Mouse (Mus musculus): ENCODE measurements around the gene Gp1ba. TPM values are rescaled to one million over a fixed set of nuclear protein-coding genes. Genes with fewer than 3 reads are reported as not detected.

Gene Gp1ba
- 1.3 and 1.6 TPM in 2 replicates for polyA plus RNA-seq (2014; fragmentation: Nextera tagmentation; extraction: Ambion mirVana)

- no peak within 1 kb of the TSS for H3K4me2 ChIP-seq (ENCODE audit: low read depth)
- no peak for ATAC-seq (ENCODE audit: insufficient read depth, low FRiP score, low TSS enrichment)
- H3K27ac ChIP-seq (ENCODE audit: low read depth, low read length): no peak within 1 kb of the TSS
- no peaks in the 10 kb centered on the region for H3K4me1 ChIP-seq (ENCODE audit: control insufficient read depth, insufficient read depth, low read length)
- H3K4me3 ChIP-seq (ENCODE audit: low read depth, low read length): no peak within 1 kb of the TSS
- H3K9me3 ChIP-seq (ENCODE audit: control insufficient read depth, low read length): no peaks in the 10 kb centered on the region
- H3K9ac ChIP-seq (ENCODE audit: low read length): no peak within 1 kb of the TSS
- H3K27me3 ChIP-seq (ENCODE audit: control insufficient read depth, insufficient read depth, low read length): no peaks in the 10 kb centered on the region
- DNase-seq (ENCODE audit: low spot score): no peak
- H3K36me3 ChIP-seq (ENCODE audit: control insufficient read depth, insufficient read depth, low read length): no peaks in the 10 kb centered on the region
- WGBS: 49% methylated on average over 5 of the region's 5 CpGs
These were observed at the start of gene Gp1ba for GRCm38 (mm10) chr11:70638714-70639278. Gp1ba (plus strand) TSS chr11:70639122.

GRCm38 (mm10) chr11:70591733-70592132 is 47.2 kb upstream of the Gp1ba start:
- Histone ChIP-seq H3K27ac (ENCODE audit: low read depth, low read length) (no peak overlapping the region), H3K4me1 (ENCODE audit: control insufficient read depth, insufficient read depth, low read length) (no peaks in the 10 kb centered on the region), H3K36me3 (ENCODE audit: control insufficient read depth, insufficient read depth, low read length) (no peaks in the 10 kb centered on the region), H3K9me3 (ENCODE audit: control insufficient read depth, low read length) (no peaks in the 10 kb centered on the region), H3K27me3 (ENCODE audit: control insufficient read depth, insufficient read depth, low read length) (no peaks in the 10 kb centered on the region), H3K9ac (ENCODE audit: low read length) (no peak overlapping the region), H3K4me2 (ENCODE audit: low read depth) (no peak overlapping the region), H3K4me3 (ENCODE audit: low read depth, low read length) (no peak overlapping the region)
- ATAC-seq (ENCODE audit: insufficient read depth, low FRiP score, low TSS enrichment): no peak
- 91% methylated on average over 1 of the region's 1 CpGs for WGBS
- no peak for DNase-seq (ENCODE audit: low spot score)

GRCm38 (mm10) chr11:70594253-70594989 is 44.5 kb upstream of the Gp1ba start:
- DNase-seq (ENCODE audit: low spot score): no peak

GRCm38 (mm10) chr11:70595638-70596037 is 43.3 kb upstream of the Gp1ba start:
- H3K27ac ChIP-seq (ENCODE audit: low read depth, low read length): no peak overlapping the region
- 85% methylated on average over 2 of the region's 2 CpGs for WGBS

More at GRCm38 (mm10) chr11:70594253-70594989, 44.5 kb upstream of the Gp1ba start:
- no peak for ATAC-seq (ENCODE audit: insufficient read depth, low FRiP score, low TSS enrichment)
- Histone ChIP-seq H3K27ac (ENCODE audit: low read depth, low read length) (no peak overlapping the region), H3K27me3 (ENCODE audit: control insufficient read depth, insufficient read depth, low read length) (no peaks in the 10 kb centered on the region), H3K9ac (ENCODE audit: low read length) (no peak overlapping the region), H3K9me3 (ENCODE audit: control insufficient read depth, low read length) (no peaks in the 10 kb centered on the region), H3K4me2 (ENCODE audit: low read depth) (no peak overlapping the region), H3K4me1 (ENCODE audit: control insufficient read depth, insufficient read depth, low read length) (no peaks in the 10 kb centered on the region), H3K4me3 (ENCODE audit: low read depth, low read length) (no peak overlapping the region), H3K36me3 (ENCODE audit: control insufficient read depth, insufficient read depth, low read length) (no peaks in the 10 kb centered on the region; the same call in none of the 2 replicates)
- 85% methylated on average over 15 of the region's 15 CpGs for WGBS

GRCm38 (mm10) chr11:70596094-70596493 is 42.8 kb upstream of the Gp1ba start:
- Histone ChIP-seq H3K9ac (ENCODE audit: low read length) (no peak overlapping the region), H3K4me1 (ENCODE audit: control insufficient read depth, insufficient read depth, low read length) (no peaks in the 10 kb centered on the region), H3K27ac (ENCODE audit: low read depth, low read length) (no peak overlapping the region), H3K27me3 (ENCODE audit: control insufficient read depth, insufficient read depth, low read length) (no peaks in the 10 kb centered on the region), H3K4me2 (ENCODE audit: low read depth) (no peak overlapping the region), H3K4me3 (ENCODE audit: low read depth, low read length) (no peak overlapping the region), H3K36me3 (ENCODE audit: control insufficient read depth, insufficient read depth, low read length) (no peaks in the 10 kb centered on the region; the same call in none of the 2 replicates), H3K9me3 (ENCODE audit: control insufficient read depth, low read length) (no peaks in the 10 kb centered on the region)
- DNase-seq (ENCODE audit: low spot score) (no peak), ATAC-seq (ENCODE audit: insufficient read depth, low FRiP score, low TSS enrichment) (no peak)
- WGBS: 60% methylated on average over 4 of the region's 4 CpGs

More at GRCm38 (mm10) chr11:70595638-70596037, 43.3 kb upstream of the Gp1ba start:
- Histone ChIP-seq H3K9me3 (ENCODE audit: control insufficient read depth, low read length) (no peaks in the 10 kb centered on the region), H3K27me3 (ENCODE audit: control insufficient read depth, insufficient read depth, low read length) (no peaks in the 10 kb centered on the region), H3K4me3 (ENCODE audit: low read depth, low read length) (no peak overlapping the region), H3K36me3 (ENCODE audit: control insufficient read depth, insufficient read depth, low read length) (no peaks in the 10 kb centered on the region; the same call in none of the 2 replicates), H3K9ac (ENCODE audit: low read length) (no peak overlapping the region), H3K4me1 (ENCODE audit: control insufficient read depth, insufficient read depth, low read length) (no peaks in the 10 kb centered on the region), H3K4me2 (ENCODE audit: low read depth) (no peak overlapping the region)
- DNase-seq (ENCODE audit: low spot score) (no peak), ATAC-seq (ENCODE audit: insufficient read depth, low FRiP score, low TSS enrichment) (no peak)

GRCm38 (mm10) chr11:70597301-70597700 is 41.6 kb upstream of the Gp1ba start:
- Histone ChIP-seq H3K9me3 (ENCODE audit: control insufficient read depth, low read length) (no peaks in the 10 kb centered on the region), H3K4me2 (ENCODE audit: low read depth) (no peak overlapping the region), H3K4me1 (ENCODE audit: control insufficient read depth, insufficient read depth, low read length) (no peaks in the 10 kb centered on the region), H3K9ac (ENCODE audit: low read length) (no peak overlapping the region), H3K27ac (ENCODE audit: low read depth, low read length) (no peak overlapping the region), H3K27me3 (ENCODE audit: control insufficient read depth, insufficient read depth, low read length) (no peaks in the 10 kb centered on the region), H3K4me3 (ENCODE audit: low read depth, low read length) (no peak overlapping the region), H3K36me3 (ENCODE audit: control insufficient read depth, insufficient read depth, low read length) (no peaks in the 10 kb centered on the region; the same call in none of the 2 replicates)
- ATAC-seq (ENCODE audit: insufficient read depth, low FRiP score, low TSS enrichment): no peak
- no peak for DNase-seq (ENCODE audit: low spot score)
- 82% methylated on average over 6 of the region's 6 CpGs for WGBS

- DNase-seq (ENCODE audit: low spot score): no peak
- no peaks in the 10 kb centered on the region for H3K4me1 ChIP-seq (ENCODE audit: control insufficient read depth, insufficient read depth, low read length)
- H3K9me3 ChIP-seq (ENCODE audit: control insufficient read depth, low read length): no peaks in the 10 kb centered on the region
- WGBS: 90% methylated on average over 9 of the region's 9 CpGs
- ATAC-seq (ENCODE audit: insufficient read depth, low FRiP score, low TSS enrichment): no peak
- no peak overlapping the region for H3K27ac ChIP-seq (ENCODE audit: low read depth, low read length)
- no peaks in the 10 kb centered on the region for H3K27me3 ChIP-seq (ENCODE audit: control insufficient read depth, insufficient read depth, low read length)
- H3K4me2 ChIP-seq (ENCODE audit: low read depth): no peak overlapping the region
- no peak overlapping the region for H3K4me3 ChIP-seq (ENCODE audit: low read depth, low read length)
- peaks cover 1% of the 10 kb centered on the region for H3K36me3 ChIP-seq (ENCODE audit: control insufficient read depth, insufficient read depth, low read length)
- H3K9ac ChIP-seq (ENCODE audit: low read length): no peak overlapping the region
These were observed 40.4 kb upstream of the Gp1ba start for GRCm38 (mm10) chr11:70598451-70598953.

- H3K36me3 ChIP-seq (ENCODE audit: control insufficient read depth, insufficient read depth, low read length): peaks cover 18% of the 10 kb centered on the region
- no peak overlapping the region for H3K9ac ChIP-seq (ENCODE audit: low read length)
- H3K27me3 ChIP-seq (ENCODE audit: control insufficient read depth, insufficient read depth, low read length): no peaks in the 10 kb centered on the region
- H3K9me3 ChIP-seq (ENCODE audit: control insufficient read depth, low read length): no peaks in the 10 kb centered on the region
- H3K4me3 ChIP-seq (ENCODE audit: low read depth, low read length): no peak overlapping the region
- DNase-seq (ENCODE audit: low spot score) (peak; percentile 76), ATAC-seq (ENCODE audit: insufficient read depth, low FRiP score, low TSS enrichment) (no peak)
- no peaks in the 10 kb centered on the region for H3K4me1 ChIP-seq (ENCODE audit: control insufficient read depth, insufficient read depth, low read length)
- no peak overlapping the region for H3K4me2 ChIP-seq (ENCODE audit: low read depth)
- no peak overlapping the region for H3K27ac ChIP-seq (ENCODE audit: low read depth, low read length)
- WGBS: 64% methylated on average over 14 of the region's 14 CpGs
These were observed 33.8 kb upstream of the Gp1ba start for GRCm38 (mm10) chr11:70605024-70605566.

Measured in neural tube, embryonic 11.5 days (tissue).